Comparison of ENCODE assay signal across 8 mouse cellular contexts in the genomic region with DNA sequence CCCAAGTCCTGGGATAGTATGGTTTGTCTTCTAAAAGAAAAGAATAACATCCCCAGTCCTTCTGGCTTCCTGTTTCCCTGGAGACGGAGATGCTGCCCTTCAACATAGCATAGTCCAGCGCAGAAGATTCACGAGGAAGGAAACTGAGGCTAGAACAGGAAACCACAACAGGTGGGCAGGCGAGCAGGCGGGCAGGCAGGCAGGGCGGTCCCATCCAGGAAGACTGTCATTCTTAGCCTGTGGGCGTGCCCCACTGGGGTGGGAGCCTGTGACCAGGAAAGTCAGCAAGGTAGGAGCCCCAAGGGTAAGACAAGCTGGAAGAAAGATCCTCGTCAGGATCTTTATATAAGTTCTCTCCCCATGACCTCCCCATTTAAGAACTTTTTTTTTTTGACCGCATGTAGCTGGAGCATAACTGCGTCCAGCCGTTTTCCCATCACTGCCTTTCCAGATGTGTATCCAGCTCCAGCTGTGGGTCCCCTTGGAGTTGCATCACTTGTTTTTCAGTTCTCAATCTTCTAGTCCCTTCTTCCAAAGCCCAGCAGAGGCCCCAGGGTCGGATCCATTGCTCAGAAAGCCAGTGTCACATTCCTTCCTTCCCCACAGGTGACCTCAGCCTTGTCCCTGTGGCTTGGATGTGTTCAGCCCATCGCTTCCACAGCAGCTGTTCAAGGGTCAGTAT. TPM values are rescaled to one million over a fixed set of nuclear protein-coding genes. Genes with fewer than 3 reads are reported as not detected.
DNase-seq lines count a peak whose midpoint lies in the region; ATAC-seq and TF ChIP-seq lines count a peak whose summit lies in the region.

No protein-coding gene starts in this region.

- no peak overlapping the region for H3K9ac ChIP-seq in lung, embryonic 16.5 days (ENCODE audit: low read length)
- H3K9ac ChIP-seq in liver, postnatal 0 days (replicated peaks), result peak overlapping the region; percentile 21
- no peak overlapping the region for H3K9ac ChIP-seq in kidney, embryonic 16.5 days (replicated peaks; ENCODE audit: low read length)
- H3K9ac ChIP-seq in intestine, postnatal 0 days (ENCODE audit: low read depth, low read length), result no peak overlapping the region

- H3K9me3 ChIP-seq in lung, embryonic 16.5 days (ENCODE audit: control insufficient read depth, low read length), result no peaks in the 10 kb centered on the region
- H3K9me3 ChIP-seq in liver, postnatal 0 days (ENCODE audit: low read length), result no peaks in the 10 kb centered on the region
- no peaks in the 10 kb centered on the region for H3K9me3 ChIP-seq in kidney, embryonic 16.5 days (ENCODE audit: low read length)
- H3K9me3 ChIP-seq in intestine, postnatal 0 days (ENCODE audit: control insufficient read depth), result no peaks in the 10 kb centered on the region

- no peak overlapping the region for H3K4me2 ChIP-seq in lung, embryonic 16.5 days (ENCODE audit: low read depth, low read length)
- peak overlapping the region; percentile 56 for H3K4me2 ChIP-seq in liver, postnatal 0 days (ENCODE audit: low read depth, low read length)
- no peak overlapping the region for H3K4me2 ChIP-seq in kidney, embryonic 16.5 days (replicated peaks; ENCODE audit: low read depth, low read length)
- H3K4me2 ChIP-seq in intestine, postnatal 0 days (replicated peaks; ENCODE audit: low read depth), result no peak overlapping the region

- ATAC-seq in lung, embryonic 16.5 days (ENCODE audit: low read depth), result no peak; the same call in 1 of the 2 replicates
- ATAC-seq in liver, postnatal 0 days, result no peak
- no peak for ATAC-seq in kidney, embryonic 16.5 days (ENCODE audit: low FRiP score, low TSS enrichment)
- no peak for ATAC-seq in intestine, postnatal 0 days

- 46% methylated on average over 13 of the region's 13 CpGs for WGBS in lung, embryonic 16.5 days
- 28% methylated on average over 13 of the region's 13 CpGs for WGBS in liver, postnatal 0 days (ENCODE audit: insufficient replicate concordance)
- 44% methylated on average over 13 of the region's 13 CpGs for WGBS in kidney, embryonic 16.5 days
- 53% methylated on average over 13 of the region's 13 CpGs for whole genome bisulfite sequencing in intestine, postnatal 0 days

- TF ChIP-seq CTCF in liver, postnatal 0 days (IDR thresholded peaks at IDR 0.05; ENCODE audit: low read depth), result no peak
- TF ChIP-seq CTCF in intestine, postnatal 0 days (IDR thresholded peaks at IDR 0.05; ENCODE audit: low read depth), result no peak

- intact Hi-C loops in gastrocnemius, postnatal 14 days (cut with DNase I; ENCODE audit: low total_unique reads), result no loop called here

- no peak overlapping the region for H3K4me3 ChIP-seq in lung, embryonic 16.5 days (ENCODE audit: low read length)
- H3K4me3 ChIP-seq in liver, postnatal 0 days (ENCODE audit: low read depth, low read length), result peak overlapping the region; percentile 13
- H3K4me3 ChIP-seq in kidney, embryonic 16.5 days (ENCODE audit: low read length), result no peak overlapping the region
- H3K4me3 ChIP-seq in intestine, postnatal 0 days (ENCODE audit: low read depth, low read length), result no peak overlapping the region

- H3K27me3 ChIP-seq in lung, embryonic 16.5 days (ENCODE audit: control insufficient read depth, insufficient read depth, low read depth, low read length), result no peaks in the 10 kb centered on the region
- no peaks in the 10 kb centered on the region for H3K27me3 ChIP-seq in liver, postnatal 0 days (ENCODE audit: insufficient read depth, low read length)
- H3K27me3 ChIP-seq in kidney, embryonic 16.5 days (ENCODE audit: insufficient read depth, low read length), result no peaks in the 10 kb centered on the region
- no peaks in the 10 kb centered on the region for H3K27me3 ChIP-seq in intestine, postnatal 0 days (replicated peaks; ENCODE audit: control insufficient read depth, insufficient read depth, low read length)

- peak overlapping the region; percentile 37; the same call in 1 of the 2 replicates for H3K27ac ChIP-seq in lung, embryonic 16.5 days (ENCODE audit: low read length)
- peak overlapping the region; percentile 64 for H3K27ac ChIP-seq in liver, postnatal 0 days (ENCODE audit: low read depth)
- no peak overlapping the region for H3K27ac ChIP-seq in kidney, embryonic 16.5 days (ENCODE audit: low read length)
- no peak overlapping the region for H3K27ac ChIP-seq in intestine, postnatal 0 days (ENCODE audit: low read depth, low read length)

- H3K36me3 ChIP-seq in lung, embryonic 16.5 days (ENCODE audit: control insufficient read depth, insufficient read depth, low read length), result peaks cover 11% of the 10 kb centered on the region
- peaks cover 26% of the 10 kb centered on the region for H3K36me3 ChIP-seq in liver, postnatal 0 days (replicated peaks; ENCODE audit: insufficient read depth, low read length)
- peaks cover 15% of the 10 kb centered on the region for H3K36me3 ChIP-seq in kidney, embryonic 16.5 days (ENCODE audit: insufficient read depth, low read length)
- peaks cover 24% of the 10 kb centered on the region for H3K36me3 ChIP-seq in intestine, postnatal 0 days (ENCODE audit: control insufficient read depth, insufficient read depth)

- TF ChIP-seq EP300 in liver, postnatal 0 days (IDR thresholded peaks at IDR 0.05; ENCODE audit: low read depth), result no peak

- no peak for DNase-seq in lung, postnatal 25 days (ENCODE audit: low spot score)
- peak; percentile 45 for DNase-seq in gastrocnemius, postnatal 14 days
- DNase-seq in liver, postnatal 0 days, result no peak
- DNase-seq in thymus, postnatal 14 days, result peak; percentile 71
- no peak for DNase-seq in cerebellum, postnatal 4 days (ENCODE audit: low spot score in 2 of 2)

- peaks cover 20% of the 10 kb centered on the region for H3K4me1 ChIP-seq in lung, embryonic 16.5 days (replicated peaks; ENCODE audit: control insufficient read depth, insufficient read depth, low read length)
- H3K4me1 ChIP-seq in liver, postnatal 0 days (ENCODE audit: insufficient read depth), result peaks cover 27% of the 10 kb centered on the region
- peaks cover 52% of the 10 kb centered on the region for H3K4me1 ChIP-seq in kidney, embryonic 16.5 days (ENCODE audit: insufficient read depth, low read length)
- no peaks in the 10 kb centered on the region for H3K4me1 ChIP-seq in intestine, postnatal 0 days (replicated peaks; ENCODE audit: control insufficient read depth, insufficient read depth, low read length)

RNA-seq across cellular contexts. Expression of a gene that starts 13.0 kb away (rescaled TPM):
- polyA plus RNA-seq in lung, embryonic 16.5 days (2015; fragmentation: Nextera tagmentation; extraction: Ambion mirVana), result 2.3 and 3.5 TPM in 2 replicates
- 10 to 100 TPM; 25.4 to 37.9 TPM for total RNA-seq in gastrocnemius, postnatal 14 days (2021)
- polyA plus RNA-seq in liver, postnatal 0 days (2015; fragmentation: Nextera tagmentation; extraction: Ambion mirVana), result 2.1 and 2.2 TPM in 2 replicates
- 2.4 and 3.1 TPM in 2 replicates for polyA plus RNA-seq in kidney, embryonic 16.5 days (2015; fragmentation: Nextera tagmentation; extraction: Ambion mirVana)
- polyA plus RNA-seq in intestine, postnatal 0 days (2015; fragmentation: Nextera tagmentation; extraction: Ambion mirVana), result 0.73 and 0.76 TPM in 2 replicates

RNA-seq across cellular contexts. Expression of a gene that starts 35.9 kb away (rescaled TPM):
- polyA plus RNA-seq in lung, embryonic 16.5 days (2015; fragmentation: Nextera tagmentation; extraction: Ambion mirVana), result 82.2 and 87.7 TPM in 2 replicates
- 100 to 1,000 TPM; 115 TPM for total RNA-seq in gastrocnemius, postnatal 14 days (2021)
- polyA plus RNA-seq in liver, postnatal 0 days (2015; fragmentation: Nextera tagmentation; extraction: Ambion mirVana), result 101 and 105 TPM in 2 replicates
- polyA plus RNA-seq in kidney, embryonic 16.5 days (2015; fragmentation: Nextera tagmentation; extraction: Ambion mirVana), result 85.6 TPM in 2 replicates
- 111 and 116 TPM in 2 replicates for polyA plus RNA-seq in intestine, postnatal 0 days (2015; fragmentation: Nextera tagmentation; extraction: Ambion mirVana)

RNA-seq across cellular contexts. Expression of a gene that starts 40.5 kb away (rescaled TPM):
- 144 and 145 TPM in 2 replicates for polyA plus RNA-seq in lung, embryonic 16.5 days (2015; fragmentation: Nextera tagmentation; extraction: Ambion mirVana)
- 1 to 10 TPM; 8.4 to 9.7 TPM for total RNA-seq in gastrocnemius, postnatal 14 days (2021)
- 36.1 and 42.1 TPM in 2 replicates for polyA plus RNA-seq in liver, postnatal 0 days (2015; fragmentation: Nextera tagmentation; extraction: Ambion mirVana)
- 167 and 186 TPM in 2 replicates for polyA plus RNA-seq in kidney, embryonic 16.5 days (2015; fragmentation: Nextera tagmentation; extraction: Ambion mirVana)
- 53.7 and 59.1 TPM in 2 replicates for polyA plus RNA-seq in intestine, postnatal 0 days (2015; fragmentation: Nextera tagmentation; extraction: Ambion mirVana)

RNA-seq across cellular contexts. Expression of a gene that starts 43.2 kb away (rescaled TPM):
- 208 and 265 TPM in 2 replicates for polyA plus RNA-seq in lung, embryonic 16.5 days (2015; fragmentation: Nextera tagmentation; extraction: Ambion mirVana)
- total RNA-seq in gastrocnemius, postnatal 14 days (2021), result 100 to 1,000 TPM; 141 to 160 TPM
- 49.0 and 57.5 TPM in 2 replicates for polyA plus RNA-seq in liver, postnatal 0 days (2015; fragmentation: Nextera tagmentation; extraction: Ambion mirVana)
- 189 and 316 TPM in 2 replicates for polyA plus RNA-seq in kidney, embryonic 16.5 days (2015; fragmentation: Nextera tagmentation; extraction: Ambion mirVana)
- 139 and 143 TPM in 2 replicates for polyA plus RNA-seq in intestine, postnatal 0 days (2015; fragmentation: Nextera tagmentation; extraction: Ambion mirVana)

RNA-seq across cellular contexts. Expression of a gene that starts 56.2 kb away (rescaled TPM):
- 21.7 and 24.0 TPM in 2 replicates for polyA plus RNA-seq in lung, embryonic 16.5 days (2015; fragmentation: Nextera tagmentation; extraction: Ambion mirVana)
- 1 to 10 TPM; 1.6 to 1.8 TPM for total RNA-seq in gastrocnemius, postnatal 14 days (2021)
- polyA plus RNA-seq in liver, postnatal 0 days (2015; fragmentation: Nextera tagmentation; extraction: Ambion mirVana), result 6.3 and 8.9 TPM in 2 replicates
- polyA plus RNA-seq in kidney, embryonic 16.5 days (2015; fragmentation: Nextera tagmentation; extraction: Ambion mirVana), result 14.4 and 16.2 TPM in 2 replicates
- polyA plus RNA-seq in intestine, postnatal 0 days (2015; fragmentation: Nextera tagmentation; extraction: Ambion mirVana), result 4.9 and 6.0 TPM in 2 replicates

Comparison
In these comparisons a context has a peak if more than half of its experiments do, and no peak if none do; other contexts are left out.
1. H3K27ac ChIP-seq: peak in lung, embryonic 16.5 days (single experiment) and liver, postnatal 0 days (single experiment); none in kidney, embryonic 16.5 days (single experiment) and intestine, postnatal 0 days (single experiment).
2. DNase-seq: peak in gastrocnemius, postnatal 14 days (single experiment) and thymus, postnatal 14 days (single experiment); none in lung, postnatal 25 days (single experiment), liver, postnatal 0 days (single experiment) and cerebellum, postnatal 4 days (0 of 2).